Mouse (Mus musculus): ENCODE results near the gene Camkk2.

Gene Camkk2

GRCm38 (mm10) chr5:122736761-122737160 is 42.4 kb downstream of the Camkk2 start:
- ATAC-seq (ENCODE audit: low TSS enrichment) = no peak

- ATAC-seq (ENCODE audit: low TSS enrichment) = no peak
Observed at GRCm38 (mm10) chr5:122735853-122736252, 43.4 kb downstream of the Camkk2 start.

DNA sequence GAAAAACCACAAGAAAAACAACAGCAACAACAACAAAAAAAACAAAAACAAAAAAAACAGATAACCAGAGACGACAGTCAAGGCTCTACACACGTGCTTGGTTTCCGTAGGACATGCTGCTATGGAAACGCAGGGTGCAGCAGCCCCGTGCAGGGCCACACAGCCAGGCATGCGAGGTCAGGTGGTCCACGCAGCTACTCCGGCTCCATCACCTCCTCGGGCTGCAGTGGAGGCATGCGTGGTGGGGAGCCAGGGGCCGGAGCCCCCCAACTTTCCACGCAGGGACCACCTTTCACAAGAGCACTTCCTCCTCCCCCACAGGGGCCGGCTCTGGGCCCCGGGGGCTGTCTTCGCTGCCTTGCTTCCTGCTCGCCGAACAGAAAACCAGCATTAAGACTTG is 45.3 kb downstream of the Camkk2 start:
- ATAC-seq (ENCODE audit: low TSS enrichment) = no peak

- ATAC-seq (ENCODE audit: low TSS enrichment) = no peak
Observed at GRCm38 (mm10) chr5:122731991-122732673, 47.1 kb downstream of the Camkk2 start.

GRCm38 (mm10) chr5:122731321-122731720 is 47.9 kb downstream of the Camkk2 start:
- no peak for ATAC-seq (ENCODE audit: low TSS enrichment)

DNA sequence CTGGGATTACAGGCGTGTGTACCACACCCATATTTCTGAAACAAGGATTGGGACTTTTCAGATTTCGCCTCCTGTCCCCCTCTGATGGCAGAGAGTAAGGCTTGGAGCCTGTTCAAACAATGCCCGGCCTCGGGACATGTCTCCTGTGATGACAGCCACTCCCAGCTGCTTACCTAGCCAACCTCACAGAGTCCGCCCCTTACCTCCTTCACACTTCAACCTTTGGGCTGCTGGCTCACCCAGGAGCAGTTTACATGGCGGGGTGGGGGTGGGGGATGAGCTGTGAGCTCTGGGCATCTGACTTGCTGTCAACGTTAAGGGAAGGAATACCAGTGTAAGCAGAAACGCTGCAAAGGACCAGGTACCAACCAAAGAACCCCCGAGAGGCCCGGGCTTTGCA is 48.4 kb downstream of the Camkk2 start:
- ATAC-seq (ENCODE audit: low TSS enrichment) = no peak

DNA sequence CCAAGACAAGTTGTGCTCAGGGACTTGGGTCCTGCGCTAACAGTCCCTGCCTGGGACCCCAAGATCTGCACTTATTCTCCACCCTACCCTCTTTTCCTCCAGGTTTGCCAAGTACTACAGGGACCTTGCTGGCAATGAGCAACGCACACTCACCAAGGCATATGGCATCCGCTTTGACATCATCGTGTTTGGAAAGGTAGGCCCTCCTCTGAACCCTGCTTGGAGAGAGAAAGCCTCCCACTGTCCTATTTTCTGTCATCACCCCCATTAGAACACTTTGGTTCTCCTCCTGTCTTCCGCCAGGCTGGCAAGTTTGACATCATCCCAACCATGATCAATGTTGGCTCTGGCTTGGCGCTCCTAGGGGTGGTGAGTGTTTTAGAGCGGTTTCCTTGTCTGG is 52.1 kb downstream of the Camkk2 start:
- no peak for ATAC-seq (ENCODE audit: low TSS enrichment)

GRCm38 (mm10) chr5:122726595-122726994 is 52.6 kb downstream of the Camkk2 start:
- no peak for ATAC-seq (ENCODE audit: low TSS enrichment)

GRCm38 (mm10) chr5:122726068-122726467 is 53.1 kb downstream of the Camkk2 start:
- no peak for ATAC-seq (ENCODE audit: low TSS enrichment)

GRCm38 (mm10) chr5:122725453-122725852 is 53.8 kb downstream of the Camkk2 start:
- no peak for ATAC-seq (ENCODE audit: low TSS enrichment)

DNA sequence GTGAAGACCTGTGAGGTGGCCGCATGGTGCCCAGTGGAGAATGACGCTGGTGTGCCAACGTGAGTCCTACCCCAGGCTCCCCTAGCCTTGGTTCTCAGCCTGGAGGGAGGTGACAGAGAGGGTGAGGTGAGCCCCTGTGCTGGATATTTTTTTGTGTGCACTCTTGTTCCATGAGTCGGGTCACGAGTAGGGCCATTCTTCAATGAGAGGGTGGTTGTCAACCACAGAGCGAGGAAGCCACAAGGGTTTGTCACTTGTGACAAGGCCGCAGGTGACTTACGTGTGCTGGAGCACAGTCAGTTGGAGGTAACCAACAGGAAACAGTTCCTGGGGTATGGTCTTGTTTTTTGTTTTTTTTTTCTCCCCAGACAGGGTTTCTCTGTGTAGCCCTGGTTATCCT is 60.0 kb downstream of the Camkk2 start:
- ATAC-seq (ENCODE audit: low TSS enrichment) = no peak

- ATAC-seq (ENCODE audit: low TSS enrichment) = no peak
Observed at GRCm38 (mm10) chr5:122718400-122718799, 60.8 kb downstream of the Camkk2 start.

GRCm38 (mm10) chr5:122716793-122717192 is 62.4 kb downstream of the Camkk2 start:
- no peak for ATAC-seq (ENCODE audit: low TSS enrichment)

DNA sequence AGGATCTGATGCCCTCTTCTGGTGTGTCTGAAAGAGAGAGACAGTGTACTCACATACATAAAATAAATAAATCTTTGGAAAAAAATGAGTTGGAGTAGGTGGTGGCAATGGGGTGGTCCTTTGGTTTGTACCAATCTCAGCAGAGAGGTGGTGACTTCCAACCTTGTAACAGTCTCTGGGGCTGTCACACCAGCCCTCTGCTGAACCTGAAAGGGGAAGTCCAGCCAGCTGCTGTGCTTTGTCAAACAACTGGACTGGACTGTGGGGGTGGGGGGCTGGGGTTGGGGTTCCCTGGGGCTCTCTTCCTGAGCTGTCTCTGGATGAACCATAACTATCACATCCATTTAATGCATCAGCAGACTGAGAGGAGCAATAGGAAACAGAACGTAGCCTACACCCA is 63.5 kb downstream of the Camkk2 start:
- ATAC-seq (ENCODE audit: low TSS enrichment) = no peak

- no peak for ATAC-seq (ENCODE audit: low TSS enrichment)
Observed at GRCm38 (mm10) chr5:122708819-122709218, 70.4 kb downstream of the Camkk2 start.

GRCm38 (mm10) chr5:122707276-122708181 is 71.7 kb downstream of the Camkk2 start, which contains the start of gene P2rx4:
Gene P2rx4, plus strand, starts transcription at chr5:122707544.
- ATAC-seq (ENCODE audit: low TSS enrichment) = peak; percentile 82

DNA sequence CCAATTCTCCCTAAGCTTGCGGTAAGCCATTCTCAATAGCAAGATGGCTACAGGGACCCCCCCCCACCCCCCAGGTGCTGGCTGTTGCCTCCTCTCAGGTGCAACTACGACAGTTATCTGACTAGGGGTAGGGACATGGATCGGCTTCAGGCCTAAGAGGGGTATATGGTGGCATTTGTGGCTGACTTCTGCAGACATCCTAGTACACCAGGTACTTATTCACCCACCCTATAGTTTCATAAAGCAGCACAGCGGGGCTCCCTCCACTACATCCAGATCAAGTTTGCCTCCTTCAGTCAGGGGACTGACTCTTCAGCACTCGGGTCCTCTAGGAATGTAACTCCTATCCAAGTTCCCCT is 72.3 kb downstream of the Camkk2 start:
- 0 out of 2 replicates have a peak, but pooled peaks have one; percentile 5 for ATAC-seq (ENCODE audit: low TSS enrichment)

DNA sequence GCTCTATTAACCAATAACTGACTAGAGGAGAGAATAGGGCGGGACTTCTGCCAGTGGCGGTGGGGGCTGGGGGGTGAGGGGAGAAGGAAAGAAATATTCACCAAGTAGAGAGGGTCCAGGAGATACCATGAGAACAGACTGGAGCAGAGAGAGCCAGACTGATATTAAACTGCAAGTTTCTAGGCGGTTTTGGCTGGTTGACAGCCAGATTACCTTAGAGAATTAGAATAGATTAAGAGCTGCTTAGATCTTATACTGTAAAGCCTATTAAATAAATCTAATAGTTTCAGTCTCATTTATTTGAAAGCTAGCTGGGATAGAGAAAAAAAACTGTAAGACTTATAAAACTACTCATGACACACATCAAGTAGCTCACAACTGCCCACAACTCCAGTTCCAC is 74.0 kb downstream of the Camkk2 start:
- ATAC-seq (ENCODE audit: low TSS enrichment) = no peak

DNA sequence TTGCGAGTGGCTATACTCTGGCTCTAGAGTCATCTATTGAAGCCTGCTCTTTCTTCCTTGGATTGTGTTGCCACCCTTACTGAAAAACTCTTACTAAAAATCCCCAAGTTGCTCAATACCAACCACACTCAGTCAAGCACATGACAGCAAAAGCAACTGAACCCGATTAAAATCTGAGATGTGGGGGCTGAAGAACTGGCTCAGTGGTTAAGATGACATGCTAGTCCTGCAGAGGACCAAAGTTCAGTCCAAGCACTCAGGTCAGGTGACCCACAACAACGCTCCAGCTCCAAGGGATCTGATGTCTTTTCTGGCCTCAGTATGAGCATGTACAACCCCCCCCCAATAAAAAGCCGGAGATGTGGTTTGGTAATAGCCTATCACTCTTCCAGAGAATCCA is 74.6 kb downstream of the Camkk2 start:
- no peak for ATAC-seq (ENCODE audit: low TSS enrichment)

DNA sequence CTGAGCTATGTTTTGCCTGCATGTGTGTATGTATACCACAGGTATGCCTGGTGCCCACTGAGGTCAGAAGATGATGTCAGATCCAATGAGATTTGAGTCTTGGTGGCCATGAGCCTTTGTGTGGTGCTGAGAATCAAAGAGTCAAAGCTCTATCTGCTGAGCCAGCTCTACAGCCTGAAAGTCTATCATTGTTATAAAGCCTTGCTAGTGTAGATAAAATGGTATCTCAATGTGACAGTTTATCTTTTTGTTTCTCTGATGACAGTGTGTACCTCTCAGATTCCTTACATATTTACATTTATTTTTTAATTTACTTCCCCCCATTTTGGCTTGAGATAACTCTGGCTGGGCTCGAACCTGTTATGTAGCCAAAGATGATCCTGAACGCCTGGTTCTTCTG is 75.6 kb downstream of the Camkk2 start:
- no peak for ATAC-seq (ENCODE audit: low TSS enrichment)

DNA sequence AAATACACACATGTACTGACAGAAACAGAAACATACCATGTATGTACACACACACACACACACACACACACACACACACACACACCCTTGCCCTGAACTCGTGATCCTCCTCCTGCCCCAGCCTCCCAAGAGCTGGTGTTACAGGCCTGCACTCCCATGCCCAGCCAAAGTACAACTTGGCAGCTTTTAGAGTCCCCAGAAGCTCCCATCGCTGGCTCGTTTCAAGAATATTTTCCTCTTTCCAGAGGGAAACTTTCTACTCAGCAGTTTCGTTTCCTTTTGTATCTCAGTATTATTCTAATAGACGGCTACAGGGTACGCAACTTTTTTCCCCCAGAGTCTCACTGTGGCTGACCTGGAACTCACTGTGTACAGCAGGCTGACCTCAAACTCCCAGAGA is 77.1 kb downstream of the Camkk2 start:
- no peak for ATAC-seq (ENCODE audit: low TSS enrichment)

DNA sequence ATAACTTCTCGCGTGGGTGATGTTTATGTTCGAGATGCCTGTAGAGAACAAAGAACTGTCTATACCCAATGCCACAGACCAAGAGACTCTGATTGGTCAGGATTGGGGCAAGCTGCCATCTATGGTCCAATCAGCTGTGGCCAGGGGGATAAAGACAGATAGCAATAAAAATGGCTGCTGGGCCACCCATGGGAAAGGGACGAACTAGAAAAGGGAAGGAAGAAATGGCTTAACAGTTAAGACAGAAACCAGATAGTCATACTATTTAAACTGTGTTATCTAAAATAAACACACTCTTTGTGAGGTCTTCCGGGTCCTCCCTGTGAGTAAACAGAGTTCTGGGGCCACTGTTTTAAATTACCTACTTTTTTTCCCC is 78.4 kb downstream of the Camkk2 start:
- no peak for ATAC-seq (ENCODE audit: low TSS enrichment)

GRCm38 (mm10) chr5:122700109-122700836 is 78.9 kb downstream of the Camkk2 start:
- ATAC-seq (ENCODE audit: low TSS enrichment) = no peak
